Mouse (Mus musculus) limb, embryonic 11.5 days (tissue): ENCODE data around the gene Pacsin1. TPM values are rescaled to one million over a fixed set of nuclear protein-coding genes. Genes with fewer than 3 reads are reported as not detected.

Experiments used
- ATAC-seq: fragments of 200-750 bp; cut with Nextera tagmentation; 2 replicates; pipeline ENCODE4 v1.8.0; 2017; ENCODE audit warnings: low read depth; ENCODE audit not compliant: insufficient number of reproducible peaks, low FRiP score, low TSS enrichment
- DNase-seq: peaks from one replicate; pipeline ENCODE4 v3.0.0-alpha.2; 2015; ENCODE audit warnings: low spot score
- H3K27ac ChIP-seq: fragments of 300-500 bp; sonication (generic); replicated peaks from 2 replicates; pipeline ENCODE4 v1.5.1; 2014; ENCODE audit warnings: low read depth, mild to moderate bottlenecking, low read length
- H3K27me3 ChIP-seq: fragments of 300-500 bp; sonication (generic); 2 replicates; pipeline ENCODE4 v1.6.1; 2014; ENCODE audit warnings: mild to moderate bottlenecking, low read length, mixed read lengths; ENCODE audit not compliant: control insufficient read depth, insufficient read depth
- H3K36me3 ChIP-seq: fragments of 300-500 bp; sonication (generic); 2 replicates; pipeline ENCODE4 v1.6.1; 2014; ENCODE audit warnings: mild to moderate bottlenecking, low read length, moderate library complexity, mixed read lengths; ENCODE audit not compliant: control insufficient read depth, insufficient read depth
- H3K4me1 ChIP-seq: fragments of 300-500 bp; sonication (generic); 2 replicates; pipeline ENCODE4 v1.6.1; 2014; ENCODE audit warnings: low read length, mixed read lengths; ENCODE audit not compliant: control insufficient read depth, insufficient read depth
- H3K4me2 ChIP-seq: fragments of 300-500 bp; sonication (generic); 2 replicates; pipeline ENCODE4 v1.6.1; 2014; ENCODE audit warnings: low read depth, mild to moderate bottlenecking, moderate library complexity; ENCODE audit not compliant: severe bottlenecking
- H3K4me3 ChIP-seq: fragments of 300-500 bp; sonication (generic); 2 replicates; pipeline ENCODE4 v1.5.1; 2014; ENCODE audit warnings: low read depth, low read length
- H3K9ac ChIP-seq: fragments of 300-500 bp; sonication (generic); 2 replicates; pipeline ENCODE4 v1.6.1; 2014; ENCODE audit warnings: mild to moderate bottlenecking, low read length
- H3K9me3 ChIP-seq: fragments of 300-500 bp; sonication (generic); 2 replicates; pipeline ENCODE4 v1.6.1; 2016; ENCODE audit warnings: low read length; ENCODE audit not compliant: control insufficient read depth
- WGBS: fragments of 180-500 bp; shearing (Covaris S2); extraction: QIAGEN DNeasy Blood & Tissue Kit; methylation state at CpG from one replicate; pipeline ENCODE4 v1.1.7; 2014; 5-methylcytosine and 5-hydroxymethylcytosine counted together
- polyA plus RNA-seq: library from polyadenylated mRNA; unstranded; fragments of >200 nt; fragmentation: Nextera tagmentation; extraction: Ambion mirVana; gene quantifications from 2 replicates; pipeline ENCODE4 v1.2.1, GENCODE M21; 2014

Pacsin1 gene
- polyA plus RNA-seq, 1 experiment from 2014 or later, result 5.6 TPM

- Histone ChIP-seq H3K27me3 (no peaks in the 10 kb centered on the region), H3K9me3 (peaks cover 2% of the 10 kb centered on the region; the same call in 1 of the 2 replicates), H3K4me2 (peak overlapping the region; percentile 18; the same call in 1 of the 2 replicates), H3K4me3 (no peak overlapping the region; the same call in 1 of the 2 replicates), H3K27ac (no peak overlapping the region; the same call in 1 of the 2 replicates), H3K36me3 (no peaks in the 10 kb centered on the region), H3K4me1 (peaks cover 23% of the 10 kb centered on the region), H3K9ac (no peak overlapping the region)
- no peak for ATAC-seq
- DNase-seq, result peak; percentile 44
- WGBS, result 33% methylated on average over 7 of the region's 7 CpGs
These were observed 71.2 kb downstream of the Pacsin1 start for GRCm38 (mm10) chr17:27726527-27726926.

GRCm38 (mm10) chr17:27728770-27729169 lies 73.5 kb downstream of the Pacsin1 start, which contains the start of gene Spdef:
Gene Spdef, minus strand, starts transcription at chr17:27728955.
- H3K27ac ChIP-seq, result no peak within 1 kb of the TSS
- no peak for ATAC-seq

GRCm38 (mm10) chr17:27732152-27732551 lies 76.8 kb downstream of the Pacsin1 start:
- Histone ChIP-seq H3K4me2 (no peak overlapping the region), H3K27me3 (no peaks in the 10 kb centered on the region), H3K4me3 (no peak overlapping the region), H3K27ac (no peak overlapping the region), H3K9me3 (peaks cover 2% of the 10 kb centered on the region; the same call in 1 of the 2 replicates), H3K4me1 (0 out of 2 replicates have a peak, but pooled peaks cover 2% of the 10 kb centered on the region), H3K36me3 (no peaks in the 10 kb centered on the region), H3K9ac (no peak overlapping the region)
- no peak for DNase-seq
- ATAC-seq, result no peak
- WGBS, result 88% methylated on average over 5 of the region's 5 CpGs

More at GRCm38 (mm10) chr17:27728770-27729169, 73.5 kb downstream of the Pacsin1 start, which contains the start of gene Spdef:
- Histone ChIP-seq H3K36me3 (no peaks in the 10 kb centered on the region), H3K9me3 (peaks cover 2% of the 10 kb centered on the region; the same call in 1 of the 2 replicates), H3K4me2 (no peak within 1 kb of the TSS), H3K9ac (no peak within 1 kb of the TSS), H3K4me1 (peaks cover 23% of the 10 kb centered on the region), H3K27me3 (no peaks in the 10 kb centered on the region), H3K4me3 (no peak within 1 kb of the TSS)
- 77% methylated on average over 10 of the region's 10 CpGs for WGBS
- no peak for DNase-seq

GRCm38 (mm10) chr17:27732694-27733093 lies 77.4 kb downstream of the Pacsin1 start:
- H3K4me1 ChIP-seq, result 0 out of 2 replicates have a peak, but pooled peaks cover 2% of the 10 kb centered on the region
- H3K4me3 ChIP-seq, result no peak overlapping the region
- peaks cover 2% of the 10 kb centered on the region; the same call in 1 of the 2 replicates for H3K9me3 ChIP-seq
- H3K36me3 ChIP-seq, result no peaks in the 10 kb centered on the region
- WGBS, result 84% methylated on average over 3 of the region's 3 CpGs
- DNase-seq, result no peak
- no peak overlapping the region for H3K9ac ChIP-seq
- H3K27ac ChIP-seq, result no peak overlapping the region
- ATAC-seq, result no peak
- no peaks in the 10 kb centered on the region for H3K27me3 ChIP-seq
- no peak overlapping the region for H3K4me2 ChIP-seq

- DNase-seq, result no peak
- H3K9ac ChIP-seq, result no peak overlapping the region
- H3K4me1 ChIP-seq, result no peaks in the 10 kb centered on the region
- no peak for ATAC-seq
- H3K27me3 ChIP-seq, result no peaks in the 10 kb centered on the region
- H3K4me3 ChIP-seq, result no peak overlapping the region
- no peak overlapping the region for H3K4me2 ChIP-seq
- 27% methylated on average over 13 of the region's 13 CpGs for WGBS
- H3K27ac ChIP-seq, result no peak overlapping the region
- H3K9me3 ChIP-seq, result peaks cover 2% of the 10 kb centered on the region; the same call in 1 of the 2 replicates
- H3K36me3 ChIP-seq, result no peaks in the 10 kb centered on the region
These were observed 79.2 kb downstream of the Pacsin1 start for GRCm38 (mm10) chr17:27734344-27735073.

DNA sequence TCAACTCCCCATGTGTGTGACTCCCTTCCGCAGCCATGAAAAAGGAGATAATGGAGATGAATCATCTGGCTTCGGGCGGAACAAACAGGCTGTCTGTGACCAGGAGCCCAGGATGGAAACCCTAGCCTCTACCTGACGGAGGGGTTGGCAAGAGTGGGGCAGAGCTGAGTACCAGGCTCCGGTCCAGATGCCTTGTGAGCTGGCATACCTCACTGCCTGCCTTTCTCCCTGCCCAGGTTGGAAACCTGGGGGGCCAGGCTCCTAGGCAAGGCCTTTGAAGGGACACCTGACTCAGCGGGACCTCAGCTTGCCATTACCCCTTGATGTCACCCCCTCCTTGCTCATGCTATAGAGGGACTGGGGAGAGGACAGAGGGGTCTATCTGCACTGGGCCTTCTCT lies 85.7 kb downstream of the Pacsin1 start:
- Histone ChIP-seq H3K27ac (no peak overlapping the region), H3K4me3 (no peak overlapping the region), H3K4me1 (no peaks in the 10 kb centered on the region), H3K36me3 (no peaks in the 10 kb centered on the region), H3K9ac (no peak overlapping the region), H3K9me3 (no peaks in the 10 kb centered on the region), H3K4me2 (no peak overlapping the region), H3K27me3 (no peaks in the 10 kb centered on the region)
- WGBS, result 84% methylated on average over 6 of the region's 6 CpGs
- DNase-seq, result no peak
- ATAC-seq, result no peak

GRCm38 (mm10) chr17:27746446-27746845 lies 91.1 kb downstream of the Pacsin1 start:
- no peak overlapping the region for H3K9ac ChIP-seq
- H3K4me3 ChIP-seq, result no peak overlapping the region
- ATAC-seq, result no peak
- WGBS, result 73% methylated on average over 4 of the region's 4 CpGs
- no peak overlapping the region for H3K27ac ChIP-seq
- H3K36me3 ChIP-seq, result no peaks in the 10 kb centered on the region
- H3K27me3 ChIP-seq, result no peaks in the 10 kb centered on the region
- DNase-seq, result no peak
- no peak overlapping the region for H3K4me2 ChIP-seq
- no peaks in the 10 kb centered on the region for H3K9me3 ChIP-seq
- H3K4me1 ChIP-seq, result no peaks in the 10 kb centered on the region

DNA sequence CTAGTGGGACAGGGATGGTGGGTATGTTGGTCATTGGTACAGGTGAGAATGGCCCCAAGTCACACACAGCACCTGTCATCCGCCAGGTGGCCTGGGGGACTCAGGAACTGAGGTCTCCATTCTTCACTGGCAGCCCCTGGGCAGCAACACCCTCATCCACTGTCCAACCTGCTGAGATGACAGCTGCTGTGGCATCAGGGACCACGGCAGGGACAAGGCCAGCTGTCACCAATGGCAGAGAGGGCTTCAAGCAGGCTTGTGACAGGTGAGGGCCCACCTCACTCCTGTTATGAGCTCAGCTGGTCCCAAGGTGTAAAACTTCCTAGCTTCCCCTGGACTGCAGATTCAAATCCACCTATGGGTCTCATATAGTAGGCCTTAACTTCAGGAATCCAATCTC lies 92.8 kb downstream of the Pacsin1 start:
- no peak overlapping the region for H3K4me3 ChIP-seq
- no peaks in the 10 kb centered on the region for H3K9me3 ChIP-seq
- DNase-seq (no peak), ATAC-seq (no peak)
- WGBS, result 88% methylated on average over 2 of the region's 2 CpGs
- H3K4me2 ChIP-seq, result no peak overlapping the region
- no peaks in the 10 kb centered on the region for H3K4me1 ChIP-seq
- no peak overlapping the region for H3K27ac ChIP-seq
- H3K36me3 ChIP-seq, result peaks cover 4% of the 10 kb centered on the region; the same call in 1 of the 2 replicates
- no peak overlapping the region for H3K9ac ChIP-seq
- no peaks in the 10 kb centered on the region for H3K27me3 ChIP-seq
